Mouse (Mus musculus) kidney, postnatal 36 days (tissue): Measurements from ENCODE around the gene Lpin3.
A peak's percentile ranks its signal among the peaks of the same experiment; 100 is the strongest.

Experiments
- DNase-seq, 2 experiments: peaks; one replicate each; pipeline ENCODE4 v3.0.0; 2021 to 2022; ENCODE audit warnings: mixed read lengths in 2 of 2

Gene Lpin3

GRCm38 (mm10) chr2:160934451-160934850, 54.0 kb downstream of the Lpin3 start:
- no peak for DNase-seq

- DNase-seq = no peak
Measured at GRCm38 (mm10) chr2:160940930-160941709, 60.6 kb downstream of the Lpin3 start.

GRCm38 (mm10) chr2:160942443-160942842, 62.0 kb downstream of the Lpin3 start:
- no peak for DNase-seq

- no peak for DNase-seq
Measured at GRCm38 (mm10) chr2:160951595-160951994, 71.1 kb downstream of the Lpin3 start.

GRCm38 (mm10) chr2:160953131-160953873, 72.8 kb downstream of the Lpin3 start:
- DNase-seq = no peak

GRCm38 (mm10) chr2:160954541-160954940, 74.1 kb downstream of the Lpin3 start:
- no peak for DNase-seq

GRCm38 (mm10) chr2:160955331-160955730, 74.9 kb downstream of the Lpin3 start:
- DNase-seq = peak in 1 of 2 experiments; percentile 38
